Mouse (Mus musculus) forebrain, embryonic 10.5 days (tissue): Measurements from ENCODE around the gene Cyp11a1. TPM values are rescaled to one million over a fixed set of nuclear protein-coding genes. Genes with fewer than 3 reads are reported as not detected.
A peak's percentile ranks its signal among the peaks of the same experiment; 100 is the strongest.

Experiments used
- DNase-seq: peaks from one replicate; pipeline ENCODE4 v3.0.0-alpha.2; 2017; ENCODE audit warnings: low spot score; ENCODE audit errors: extremely low spot score
- H3K27ac ChIP-seq: fragments of 300-500 bp; sonication (generic); 2 replicates; pipeline ENCODE4 v1.5.1; 2016; ENCODE audit warnings: mild to moderate bottlenecking
- H3K27me3 ChIP-seq: fragments of 300-500 bp; sonication (generic); 2 replicates; pipeline ENCODE4 v1.6.1; 2016; ENCODE audit warnings: mild to moderate bottlenecking; ENCODE audit not compliant: poor library complexity, severe bottlenecking
- H3K36me3 ChIP-seq: fragments of 300-500 bp; sonication (generic); replicated peaks from 2 replicates; pipeline ENCODE4 v1.6.1; 2016; ENCODE audit warnings: mild to moderate bottlenecking, moderate library complexity
- H3K4me1 ChIP-seq: fragments of 300-500 bp; sonication (generic); 2 replicates; pipeline ENCODE4 v1.6.1; 2016
- H3K4me3 ChIP-seq: fragments of 300-500 bp; sonication (generic); 2 replicates; pipeline ENCODE4 v1.5.1; 2016; ENCODE audit warnings: mild to moderate bottlenecking, moderate library complexity
- H3K9me3 ChIP-seq: fragments of 300-500 bp; sonication (generic); 2 replicates; pipeline ENCODE4 v1.6.1; 2016; ENCODE audit warnings: mild to moderate bottlenecking, moderate library complexity
- WGBS: fragments of 180-500 bp; shearing (Covaris S2); methylation state at CpG from one replicate; pipeline ENCODE4 v1.1.7; 2016; 5-methylcytosine and 5-hydroxymethylcytosine counted together
- polyA plus RNA-seq: library from polyadenylated mRNA; unstranded; fragments of >200 nt; fragmentation: Nextera tagmentation; extraction: Ambion mirVana; gene quantifications from 2 replicates; pipeline ENCODE4 v1.2.1, GENCODE M21; 2016

The Cyp11a1 gene
- polyA plus RNA-seq, 1 experiment from 2014 or later = not detected

GRCm38 (mm10) chr9:58014393-58015160, 8.4 kb downstream of the Cyp11a1 start:
- H3K27me3 ChIP-seq = peaks cover 6% of the 10 kb centered on the region; the same call in 1 of the 2 replicates
- peaks cover 27% of the 10 kb centered on the region for H3K4me1 ChIP-seq
- no peaks in the 10 kb centered on the region for H3K9me3 ChIP-seq
- H3K36me3 ChIP-seq = no peaks in the 10 kb centered on the region
- DNase-seq = no peak
- no peak overlapping the region for H3K4me3 ChIP-seq
- no peak overlapping the region for H3K27ac ChIP-seq
- WGBS = 70% methylated on average over 8 of the region's 8 CpGs

DNA sequence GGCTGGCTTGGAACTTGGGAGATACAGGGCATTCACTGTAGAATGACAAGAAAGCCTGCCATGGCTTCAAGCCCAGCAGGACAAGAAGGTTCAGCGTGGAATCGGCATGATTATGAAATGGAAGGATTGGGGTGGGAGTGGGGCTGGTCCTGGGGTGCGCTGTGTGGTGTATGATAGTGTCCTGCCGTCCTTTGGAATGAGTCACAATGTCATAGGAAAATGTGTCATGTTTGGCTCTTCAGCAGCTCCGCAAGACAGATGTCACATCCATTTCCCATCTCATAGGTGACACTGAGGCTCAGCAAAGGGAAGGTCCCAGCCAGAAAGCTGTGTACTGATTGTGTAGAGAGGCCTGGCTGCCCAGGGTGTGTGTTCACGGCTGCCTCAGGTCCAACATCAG, 9.6 kb downstream of the Cyp11a1 start:
- Histone ChIP-seq H3K27me3 (peaks cover 6% of the 10 kb centered on the region; the same call in 1 of the 2 replicates), H3K4me1 (peaks cover 26% of the 10 kb centered on the region), H3K9me3 (no peaks in the 10 kb centered on the region), H3K4me3 (no peak overlapping the region), H3K27ac (no peak overlapping the region), H3K36me3 (no peaks in the 10 kb centered on the region)
- 84% methylated on average over 6 of the region's 6 CpGs for WGBS
- DNase-seq = no peak

DNA sequence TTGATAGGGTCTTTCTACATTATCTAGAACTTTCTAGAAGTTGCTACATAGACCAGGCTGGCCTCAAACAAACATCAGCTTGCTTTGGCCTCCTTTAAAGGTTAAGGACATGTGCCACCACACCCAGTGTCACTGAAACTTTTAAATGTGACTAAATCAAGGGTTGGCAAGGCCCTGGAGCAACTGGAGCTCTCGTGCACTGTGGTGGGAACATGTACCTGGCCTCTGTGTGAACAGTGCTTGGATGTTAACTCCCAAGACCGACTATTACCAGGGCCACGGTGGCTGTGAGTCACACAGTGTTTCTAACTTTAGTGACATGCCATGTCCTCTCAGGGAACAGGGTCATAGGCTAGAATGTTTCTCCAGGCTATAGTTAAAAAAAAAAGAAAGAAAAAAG, 10.8 kb downstream of the Cyp11a1 start:
- H3K4me1 ChIP-seq = peaks cover 14% of the 10 kb centered on the region
- no peaks in the 10 kb centered on the region for H3K9me3 ChIP-seq
- no peak for DNase-seq
- H3K4me3 ChIP-seq = no peak overlapping the region
- H3K27me3 ChIP-seq = peaks cover 6% of the 10 kb centered on the region; the same call in 1 of the 2 replicates
- no peak overlapping the region for H3K27ac ChIP-seq
- 87% methylated on average over 3 of the region's 3 CpGs for WGBS
- H3K36me3 ChIP-seq = no peaks in the 10 kb centered on the region

DNA sequence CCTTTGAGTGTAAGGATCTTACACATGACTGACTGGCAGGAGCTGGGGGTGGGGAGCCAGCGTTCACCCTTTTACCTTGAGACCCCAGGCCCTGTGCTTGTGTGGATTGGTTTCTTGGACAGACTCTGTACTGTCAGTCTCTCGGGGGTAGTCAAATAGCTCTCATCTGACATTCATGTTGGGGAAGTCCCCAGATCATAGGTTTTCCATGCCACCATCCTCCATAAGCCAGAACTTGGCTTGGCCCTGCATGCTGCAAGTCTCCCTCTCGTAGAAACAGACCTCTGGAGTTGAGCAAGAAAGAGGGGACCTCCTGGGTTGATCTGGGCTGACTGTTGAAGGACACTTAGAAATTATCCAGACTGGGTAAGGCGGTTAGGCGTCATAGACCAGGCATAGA, 12.2 kb downstream of the Cyp11a1 start:
- Histone ChIP-seq H3K27ac (no peak overlapping the region), H3K4me1 (peaks cover under 1% of the 10 kb centered on the region; the same call in 1 of the 2 replicates), H3K9me3 (no peaks in the 10 kb centered on the region), H3K27me3 (no peaks in the 10 kb centered on the region; the same call in 1 of the 2 replicates), H3K36me3 (no peaks in the 10 kb centered on the region), H3K4me3 (no peak overlapping the region)
- 88% methylated on average over 5 of the region's 5 CpGs for WGBS
- no peak for DNase-seq

GRCm38 (mm10) chr9:58025995-58026394, 19.8 kb downstream of the Cyp11a1 start:
- Histone ChIP-seq H3K27ac (no peak overlapping the region), H3K36me3 (no peaks in the 10 kb centered on the region), H3K4me1 (no peaks in the 10 kb centered on the region), H3K9me3 (no peaks in the 10 kb centered on the region), H3K4me3 (no peak overlapping the region), H3K27me3 (no peaks in the 10 kb centered on the region)
- 96% methylated on average over 9 of the region's 9 CpGs for WGBS
- DNase-seq = no peak

GRCm38 (mm10) chr9:58027426-58028180, 21.4 kb downstream of the Cyp11a1 start:
- Histone ChIP-seq H3K9me3 (no peaks in the 10 kb centered on the region), H3K4me1 (no peaks in the 10 kb centered on the region), H3K4me3 (no peak overlapping the region), H3K27me3 (no peaks in the 10 kb centered on the region), H3K36me3 (no peaks in the 10 kb centered on the region), H3K27ac (no peak overlapping the region)
- 72% methylated on average over 2 of the region's 2 CpGs for WGBS
- DNase-seq = no peak

GRCm38 (mm10) chr9:58028841-58029240, 22.6 kb downstream of the Cyp11a1 start:
- Histone ChIP-seq H3K9me3 (no peaks in the 10 kb centered on the region), H3K4me3 (no peak overlapping the region), H3K27ac (no peak overlapping the region), H3K36me3 (no peaks in the 10 kb centered on the region), H3K4me1 (no peaks in the 10 kb centered on the region), H3K27me3 (no peaks in the 10 kb centered on the region)
- 82% methylated on average over 5 of the region's 5 CpGs for WGBS
- DNase-seq = no peak

GRCm38 (mm10) chr9:58029635-58030034, 23.4 kb downstream of the Cyp11a1 start:
- Histone ChIP-seq H3K36me3 (no peaks in the 10 kb centered on the region), H3K9me3 (no peaks in the 10 kb centered on the region), H3K27me3 (no peaks in the 10 kb centered on the region), H3K4me1 (no peaks in the 10 kb centered on the region), H3K27ac (no peak overlapping the region), H3K4me3 (no peak overlapping the region)
- 88% methylated on average over 6 of the region's 6 CpGs for WGBS
- no peak for DNase-seq

- no peaks in the 10 kb centered on the region for H3K9me3 ChIP-seq
- H3K36me3 ChIP-seq = no peaks in the 10 kb centered on the region
- H3K27me3 ChIP-seq = peaks cover 15% of the 10 kb centered on the region
- no peaks in the 10 kb centered on the region for H3K4me1 ChIP-seq
- no peak overlapping the region for H3K27ac ChIP-seq
- 91% methylated on average over 5 of the region's 5 CpGs for whole genome bisulfite sequencing
- DNase-seq = no peak
- no peak overlapping the region for H3K4me3 ChIP-seq
Measured at GRCm38 (mm10) chr9:58031895-58032294, 25.7 kb downstream of the Cyp11a1 start.

DNA sequence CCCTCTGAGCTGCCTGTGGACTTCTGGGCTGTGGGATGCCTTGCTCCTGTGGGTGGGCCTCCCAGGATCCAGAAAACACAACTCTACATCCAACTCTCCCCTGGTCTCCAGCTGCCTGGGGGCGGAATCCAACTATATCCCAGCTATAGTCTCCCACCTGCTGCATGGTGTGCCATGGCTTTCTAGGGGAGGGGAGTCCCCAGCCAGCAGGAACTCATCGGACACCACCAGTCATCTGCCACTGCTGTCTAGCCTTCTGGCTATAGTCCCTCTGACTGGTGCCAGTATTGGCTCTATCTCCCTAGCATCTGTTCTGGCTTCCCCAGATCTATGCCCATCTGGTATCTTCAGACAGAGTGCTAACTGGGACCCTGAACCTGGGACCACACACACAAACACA, 29.3 kb downstream of the Cyp11a1 start:
- DNase-seq = no peak
- Histone ChIP-seq H3K4me1 (peaks cover 28% of the 10 kb centered on the region), H3K4me3 (no peak overlapping the region), H3K9me3 (no peaks in the 10 kb centered on the region), H3K36me3 (no peaks in the 10 kb centered on the region), H3K27ac (0 out of 2 replicates have a peak overlapping the region, but pooled peaks have one; percentile 20), H3K27me3 (peaks cover 47% of the 10 kb centered on the region)
- WGBS = 79% methylated on average over 2 of the region's 2 CpGs

DNA sequence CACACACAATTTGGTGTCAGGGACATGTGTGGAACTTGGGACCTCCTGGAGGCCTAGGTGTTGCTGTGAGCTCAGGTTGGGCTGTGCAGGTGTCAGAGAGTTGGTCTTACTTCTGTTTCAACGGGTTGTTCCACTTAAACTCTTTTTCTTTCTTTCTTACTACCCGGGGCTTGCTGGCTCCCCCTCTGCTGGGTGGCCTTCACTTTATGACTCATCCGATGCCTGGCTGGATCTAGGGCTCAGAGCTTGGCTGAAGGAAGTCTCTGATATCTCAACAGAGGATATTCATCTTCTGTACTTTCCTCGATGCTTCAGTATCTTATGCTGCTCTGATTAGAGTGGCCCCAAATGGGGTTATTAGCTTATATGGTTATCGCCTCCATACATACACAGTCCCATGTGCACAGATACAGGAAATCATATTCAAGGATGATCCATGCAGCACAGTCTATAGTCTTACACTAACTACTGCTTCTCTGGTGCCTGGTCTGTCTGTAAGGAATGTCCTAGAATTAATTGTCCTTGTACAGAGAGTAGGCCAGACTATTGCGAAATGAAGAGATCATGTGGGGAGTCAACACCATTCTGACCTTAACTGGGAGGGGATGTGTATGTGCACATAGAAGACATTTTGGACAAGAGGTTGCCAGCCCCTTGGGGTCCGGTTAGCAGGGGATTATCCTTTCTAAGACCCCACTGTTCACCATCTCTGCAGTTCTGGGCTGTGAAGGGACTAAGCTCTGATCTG, 29.9 kb downstream of the Cyp11a1 start:
- WGBS = 83% methylated on average over 7 of the region's 7 CpGs
- peaks cover 47% of the 10 kb centered on the region for H3K27me3 ChIP-seq

DNA sequence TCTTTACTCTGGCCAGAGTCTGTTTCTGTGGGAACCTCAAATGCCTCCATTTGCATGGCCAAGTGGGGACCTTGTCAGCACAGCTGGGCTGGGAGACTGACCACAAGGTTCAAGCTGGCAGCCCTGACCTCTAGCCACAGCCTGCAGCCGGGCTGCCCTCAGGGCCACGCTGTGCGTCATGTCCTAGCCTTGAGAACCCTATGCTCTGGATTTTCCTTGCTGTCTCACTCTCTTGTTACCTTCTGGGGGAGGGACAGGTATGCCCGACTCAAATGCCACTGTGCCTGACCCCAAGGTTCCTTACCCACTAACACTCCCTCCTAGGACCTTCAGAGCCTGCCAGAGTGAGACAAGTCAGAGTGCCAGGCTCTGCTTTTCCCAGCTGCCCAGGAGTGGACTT, 30.8 kb downstream of the Cyp11a1 start:
- Histone ChIP-seq H3K9me3 (no peaks in the 10 kb centered on the region), H3K4me1 (peaks cover 42% of the 10 kb centered on the region), H3K36me3 (no peaks in the 10 kb centered on the region), H3K4me3 (no peak overlapping the region), H3K27ac (peak overlapping the region; percentile 53; the same call in 1 of the 2 replicates), H3K27me3 (peaks cover 47% of the 10 kb centered on the region)
- WGBS = 86% methylated on average over 4 of the region's 4 CpGs
- no peak for DNase-seq

More for the DNA sequence above, 29.9 kb downstream of the Cyp11a1 start:
- no peak overlapping the region for H3K4me3 ChIP-seq
- no peaks in the 10 kb centered on the region for H3K9me3 ChIP-seq
- H3K36me3 ChIP-seq = no peaks in the 10 kb centered on the region
- no peak for DNase-seq
- peaks cover 34% of the 10 kb centered on the region for H3K4me1 ChIP-seq
- H3K27ac ChIP-seq = no peak overlapping the region
